Mouse (Mus musculus): ENCODE measurements around the gene Sbpl. TPM values are rescaled to one million over a fixed set of nuclear protein-coding genes. Genes with fewer than 3 reads are reported as not detected.

The Sbpl gene
- polyA plus RNA-seq (2014; fragmentation: Nextera tagmentation; extraction: Ambion mirVana): not detected in 2 replicates

DNA sequence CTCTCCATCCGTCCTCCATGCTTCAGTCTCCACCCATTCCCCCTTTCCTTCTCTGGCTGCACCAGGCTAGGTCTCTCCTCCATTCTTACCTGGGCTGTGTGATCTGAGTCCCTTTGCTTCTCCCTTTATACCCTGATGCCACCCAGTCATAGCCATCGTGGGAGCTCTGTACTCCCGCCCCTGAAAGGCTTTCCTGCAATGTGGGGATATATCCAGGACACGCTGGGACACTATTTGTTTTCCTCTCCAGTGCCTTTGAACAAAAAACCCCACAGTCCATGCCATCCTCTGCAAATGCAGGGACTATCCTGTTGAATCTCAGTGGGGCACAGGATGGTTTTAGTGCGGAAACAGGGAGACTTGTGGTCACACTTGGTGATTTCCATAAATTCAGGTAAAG lies at the start of gene Sbpl:
TSS of gene Sbpl (minus strand) at position 101 of the 400 bp plus-strand sequence.
- H3K4me3 ChIP-seq (ENCODE audit: low read length): no peak within 1 kb of the TSS
- no peaks in the 10 kb centered on the region for H3K4me1 ChIP-seq (ENCODE audit: control insufficient read depth, insufficient read depth, low read length)
- no peaks in the 10 kb centered on the region for H3K9me3 ChIP-seq (ENCODE audit: control insufficient read depth, low read length)
- H3K27me3 ChIP-seq (ENCODE audit: control insufficient read depth, insufficient read depth, low read length): no peaks in the 10 kb centered on the region
- no peak for ATAC-seq (ENCODE audit: low FRiP score, low TSS enrichment)
- H3K4me2 ChIP-seq (replicated peaks; ENCODE audit: low read depth, low read length): no peak within 1 kb of the TSS
- H3K9ac ChIP-seq (ENCODE audit: low read depth, low read length): no peak within 1 kb of the TSS
- no peak within 1 kb of the TSS for H3K27ac ChIP-seq (ENCODE audit: low read depth, low read length)
- 80% methylated on average over 5 of the region's 5 CpGs for WGBS
- no peaks in the 10 kb centered on the region for H3K36me3 ChIP-seq (ENCODE audit: control insufficient read depth, insufficient read depth, low read length)

DNA sequence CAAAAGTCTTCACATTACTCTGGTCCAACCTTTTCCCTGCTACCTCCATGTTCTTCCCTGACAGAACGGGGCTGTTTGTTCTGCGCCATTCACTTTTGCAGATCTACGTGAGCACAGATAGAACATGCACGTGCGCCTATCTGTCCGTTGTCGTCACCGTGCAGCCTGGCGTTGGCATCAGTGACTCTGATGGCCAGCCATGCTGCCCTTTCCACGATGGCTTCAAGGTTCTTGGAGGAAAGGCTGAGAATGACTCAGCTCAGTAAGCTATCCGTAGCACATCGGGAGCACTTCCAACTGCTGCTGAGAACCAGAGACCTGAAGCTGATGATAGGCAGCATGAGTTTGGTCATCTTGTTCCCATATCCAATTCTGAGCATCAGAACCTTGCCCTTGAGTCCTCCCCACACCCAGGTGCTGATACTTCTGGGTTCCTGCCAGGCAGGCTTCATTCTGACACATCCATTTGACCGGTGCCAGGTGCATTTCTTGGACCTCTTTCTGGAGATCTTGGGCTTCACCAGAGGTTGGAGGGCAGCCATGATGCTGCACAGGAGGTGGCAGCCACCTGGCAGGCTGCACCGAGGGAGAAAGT lies 49.1 kb upstream of the Sbpl start:
- H3K4me1 ChIP-seq (ENCODE audit: control insufficient read depth, insufficient read depth, low read length): no peaks in the 10 kb centered on the region
- H3K27ac ChIP-seq (ENCODE audit: low read depth, low read length): no peak overlapping the region
- 93% methylated on average over 14 of the region's 14 CpGs for WGBS
- H3K36me3 ChIP-seq (ENCODE audit: control insufficient read depth, insufficient read depth, low read length): no peaks in the 10 kb centered on the region
- H3K9me3 ChIP-seq (ENCODE audit: control insufficient read depth, low read length): no peaks in the 10 kb centered on the region
- H3K4me3 ChIP-seq (ENCODE audit: low read length): no peak overlapping the region
- no peaks in the 10 kb centered on the region for H3K27me3 ChIP-seq (ENCODE audit: control insufficient read depth, insufficient read depth, low read length)
- ATAC-seq (ENCODE audit: low FRiP score, low TSS enrichment): no peak
- no peak overlapping the region for H3K4me2 ChIP-seq (replicated peaks; ENCODE audit: low read depth, low read length)
- no peak overlapping the region for H3K9ac ChIP-seq (ENCODE audit: low read depth, low read length)

DNA sequence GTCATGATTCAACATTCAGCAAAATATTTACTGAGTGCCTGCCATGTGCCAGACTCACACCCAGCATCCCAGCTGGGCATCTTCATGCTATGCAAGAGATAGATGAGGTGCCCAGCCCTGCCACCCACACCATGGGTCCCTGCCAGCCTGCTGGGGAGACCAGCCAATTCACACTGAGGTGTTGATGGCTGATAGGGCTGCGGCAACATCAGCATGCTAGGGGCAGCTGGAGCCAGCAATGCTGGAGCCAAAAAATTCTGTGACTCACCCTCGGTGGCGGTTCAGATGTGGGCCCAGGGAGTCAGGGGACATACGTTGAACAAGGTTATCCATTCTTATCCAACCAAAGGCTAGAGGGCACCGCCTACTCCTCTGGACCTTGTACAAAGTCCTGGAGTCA lies 45.3 kb upstream of the Sbpl start:
- no peak for ATAC-seq (ENCODE audit: low FRiP score, low TSS enrichment)
- WGBS: 45% methylated on average over 5 of the region's 5 CpGs

DNA sequence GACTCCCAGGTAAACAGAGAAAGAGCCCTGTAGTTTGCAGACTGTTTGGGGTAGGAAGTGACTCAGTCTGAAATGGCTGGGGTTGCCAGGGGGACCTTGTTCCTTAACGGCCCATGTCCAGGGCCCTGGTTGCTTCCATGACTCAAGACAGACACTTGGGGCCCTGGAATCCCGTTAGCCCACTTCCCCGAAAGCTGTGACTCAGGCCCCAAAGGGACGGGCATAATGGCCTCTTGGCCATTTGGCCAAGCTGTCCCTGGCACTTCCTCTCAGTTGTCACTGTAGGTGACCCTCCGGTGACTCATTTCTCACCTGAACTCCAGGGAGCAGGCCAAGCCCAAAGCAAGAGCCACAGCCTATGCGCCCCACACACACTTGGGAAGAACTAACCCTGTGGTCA lies 43.3 kb upstream of the Sbpl start:
- H3K27me3 ChIP-seq (ENCODE audit: control insufficient read depth, insufficient read depth, low read length): no peaks in the 10 kb centered on the region
- no peaks in the 10 kb centered on the region for H3K4me1 ChIP-seq (ENCODE audit: control insufficient read depth, insufficient read depth, low read length)
- H3K36me3 ChIP-seq (ENCODE audit: control insufficient read depth, insufficient read depth, low read length): no peaks in the 10 kb centered on the region
- no peak overlapping the region for H3K4me2 ChIP-seq (replicated peaks; ENCODE audit: low read depth, low read length)
- ATAC-seq (ENCODE audit: low FRiP score, low TSS enrichment): no peak
- no peak overlapping the region for H3K4me3 ChIP-seq (ENCODE audit: low read length)
- no peak overlapping the region for H3K27ac ChIP-seq (ENCODE audit: low read depth, low read length)
- no peak overlapping the region for H3K9ac ChIP-seq (ENCODE audit: low read depth, low read length)
- 30% methylated on average over 6 of the region's 6 CpGs for WGBS
- no peaks in the 10 kb centered on the region for H3K9me3 ChIP-seq (ENCODE audit: control insufficient read depth, low read length)

More for the DNA sequence above, 45.3 kb upstream of the Sbpl start:
- no peaks in the 10 kb centered on the region for H3K27me3 ChIP-seq (ENCODE audit: control insufficient read depth, insufficient read depth, low read length)
- no peaks in the 10 kb centered on the region for H3K9me3 ChIP-seq (ENCODE audit: control insufficient read depth, low read length)
- no peak overlapping the region for H3K27ac ChIP-seq (ENCODE audit: low read depth, low read length)
- H3K36me3 ChIP-seq (ENCODE audit: control insufficient read depth, insufficient read depth, low read length): no peaks in the 10 kb centered on the region
- H3K9ac ChIP-seq (ENCODE audit: low read depth, low read length): no peak overlapping the region
- no peak overlapping the region for H3K4me2 ChIP-seq (replicated peaks; ENCODE audit: low read depth, low read length)
- H3K4me1 ChIP-seq (ENCODE audit: control insufficient read depth, insufficient read depth, low read length): no peaks in the 10 kb centered on the region
- H3K4me3 ChIP-seq (ENCODE audit: low read length): no peak overlapping the region

DNA sequence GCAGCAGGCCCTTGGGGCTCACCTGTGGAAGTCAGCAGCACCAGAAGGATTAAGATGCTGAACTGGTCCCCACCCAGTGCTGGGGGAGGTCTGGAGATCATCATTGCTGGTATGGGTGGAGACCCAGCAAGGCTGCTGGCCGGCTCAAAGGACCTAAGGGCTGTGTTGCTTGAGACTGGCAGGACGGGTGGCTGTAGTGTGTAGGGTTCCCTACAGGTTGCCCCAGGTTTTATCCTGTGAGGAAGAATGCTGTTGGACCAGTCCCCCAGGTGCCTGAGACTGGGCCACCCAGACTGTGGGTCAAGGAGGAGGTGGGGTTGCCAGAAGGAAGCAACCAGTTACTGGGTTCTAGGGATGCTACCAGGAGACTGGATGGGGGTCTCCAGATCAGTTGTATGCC lies 42.8 kb upstream of the Sbpl start, which contains the start of gene Prss22:
TSS of gene Prss22 (minus strand) at position 200 of the 400 bp plus-strand sequence.
- no peak for ATAC-seq (ENCODE audit: low FRiP score, low TSS enrichment)

DNA sequence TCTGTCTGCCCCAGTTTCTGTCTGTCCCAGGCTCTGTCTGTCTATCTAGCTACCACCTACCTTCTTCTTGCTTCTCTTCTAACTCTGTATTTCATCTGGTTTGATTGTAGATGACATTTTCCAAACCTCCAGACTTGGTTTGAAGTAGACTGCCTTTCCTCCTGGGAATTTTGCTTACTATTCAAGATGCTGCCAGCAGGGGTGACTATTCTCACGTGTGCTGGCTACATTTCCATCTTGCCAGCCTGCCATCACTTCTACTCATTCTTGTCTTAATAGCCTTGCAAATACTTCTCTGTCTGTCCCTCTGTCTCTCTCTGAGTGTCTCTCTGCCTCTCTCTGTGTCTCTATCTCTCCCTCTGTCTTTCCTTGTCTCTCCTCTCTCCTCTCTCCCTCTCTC lies 40.3 kb upstream of the Sbpl start:
- 44% methylated on average over 1 of the region's 1 CpGs for WGBS
- Histone ChIP-seq H3K4me1 (ENCODE audit: control insufficient read depth, insufficient read depth, low read length) (no peaks in the 10 kb centered on the region), H3K36me3 (ENCODE audit: control insufficient read depth, insufficient read depth, low read length) (no peaks in the 10 kb centered on the region), H3K4me2 (replicated peaks; ENCODE audit: low read depth, low read length) (no peak overlapping the region), H3K9me3 (ENCODE audit: control insufficient read depth, low read length) (no peaks in the 10 kb centered on the region), H3K9ac (ENCODE audit: low read depth, low read length) (no peak overlapping the region), H3K27me3 (ENCODE audit: control insufficient read depth, insufficient read depth, low read length) (no peaks in the 10 kb centered on the region), H3K4me3 (ENCODE audit: low read length) (no peak overlapping the region), H3K27ac (ENCODE audit: low read depth, low read length) (no peak overlapping the region)
- no peak for ATAC-seq (ENCODE audit: low FRiP score, low TSS enrichment)

More for the DNA sequence above, 42.8 kb upstream of the Sbpl start, which contains the start of gene Prss22:
- Histone ChIP-seq H3K27ac (ENCODE audit: low read depth, low read length) (no peak within 1 kb of the TSS), H3K4me3 (ENCODE audit: low read length) (no peak within 1 kb of the TSS), H3K4me2 (replicated peaks; ENCODE audit: low read depth, low read length) (no peak within 1 kb of the TSS), H3K36me3 (ENCODE audit: control insufficient read depth, insufficient read depth, low read length) (no peaks in the 10 kb centered on the region), H3K4me1 (ENCODE audit: control insufficient read depth, insufficient read depth, low read length) (no peaks in the 10 kb centered on the region), H3K27me3 (ENCODE audit: control insufficient read depth, insufficient read depth, low read length) (no peaks in the 10 kb centered on the region), H3K9ac (ENCODE audit: low read depth, low read length) (no peak within 1 kb of the TSS), H3K9me3 (ENCODE audit: control insufficient read depth, low read length) (no peaks in the 10 kb centered on the region)
- WGBS: 82% methylated on average over 2 of the region's 2 CpGs

DNA sequence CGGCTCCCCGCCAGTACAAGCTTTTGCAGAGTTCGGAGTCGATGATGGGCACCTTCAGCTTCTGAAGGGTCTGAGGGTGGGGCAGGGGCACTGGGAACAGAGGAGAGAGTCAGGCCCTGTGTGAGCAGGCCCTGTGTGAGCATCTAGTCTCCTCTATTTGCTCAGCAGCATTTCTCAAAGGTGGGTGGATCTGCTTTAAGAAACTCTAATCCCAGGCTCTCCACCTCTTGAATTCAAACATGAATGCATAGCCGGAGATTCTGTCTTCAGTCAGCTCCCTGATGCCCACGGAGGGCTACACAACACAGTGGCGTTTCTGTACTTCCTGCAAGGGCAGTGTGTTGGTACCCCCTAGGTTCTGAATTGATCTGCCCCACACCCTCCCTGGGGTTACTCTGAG lies 39.6 kb upstream of the Sbpl start:
- H3K4me3 ChIP-seq (ENCODE audit: low read length): no peak overlapping the region
- no peaks in the 10 kb centered on the region for H3K4me1 ChIP-seq (ENCODE audit: control insufficient read depth, insufficient read depth, low read length)
- no peak overlapping the region for H3K27ac ChIP-seq (ENCODE audit: low read depth, low read length)
- ATAC-seq (ENCODE audit: low FRiP score, low TSS enrichment): no peak
- H3K4me2 ChIP-seq (replicated peaks; ENCODE audit: low read depth, low read length): no peak overlapping the region
- no peaks in the 10 kb centered on the region for H3K27me3 ChIP-seq (ENCODE audit: control insufficient read depth, insufficient read depth, low read length)
- H3K9ac ChIP-seq (ENCODE audit: low read depth, low read length): no peak overlapping the region
- H3K36me3 ChIP-seq (ENCODE audit: control insufficient read depth, insufficient read depth, low read length): no peaks in the 10 kb centered on the region
- WGBS: 85% methylated on average over 7 of the region's 7 CpGs
- H3K9me3 ChIP-seq (ENCODE audit: control insufficient read depth, low read length): no peaks in the 10 kb centered on the region

DNA sequence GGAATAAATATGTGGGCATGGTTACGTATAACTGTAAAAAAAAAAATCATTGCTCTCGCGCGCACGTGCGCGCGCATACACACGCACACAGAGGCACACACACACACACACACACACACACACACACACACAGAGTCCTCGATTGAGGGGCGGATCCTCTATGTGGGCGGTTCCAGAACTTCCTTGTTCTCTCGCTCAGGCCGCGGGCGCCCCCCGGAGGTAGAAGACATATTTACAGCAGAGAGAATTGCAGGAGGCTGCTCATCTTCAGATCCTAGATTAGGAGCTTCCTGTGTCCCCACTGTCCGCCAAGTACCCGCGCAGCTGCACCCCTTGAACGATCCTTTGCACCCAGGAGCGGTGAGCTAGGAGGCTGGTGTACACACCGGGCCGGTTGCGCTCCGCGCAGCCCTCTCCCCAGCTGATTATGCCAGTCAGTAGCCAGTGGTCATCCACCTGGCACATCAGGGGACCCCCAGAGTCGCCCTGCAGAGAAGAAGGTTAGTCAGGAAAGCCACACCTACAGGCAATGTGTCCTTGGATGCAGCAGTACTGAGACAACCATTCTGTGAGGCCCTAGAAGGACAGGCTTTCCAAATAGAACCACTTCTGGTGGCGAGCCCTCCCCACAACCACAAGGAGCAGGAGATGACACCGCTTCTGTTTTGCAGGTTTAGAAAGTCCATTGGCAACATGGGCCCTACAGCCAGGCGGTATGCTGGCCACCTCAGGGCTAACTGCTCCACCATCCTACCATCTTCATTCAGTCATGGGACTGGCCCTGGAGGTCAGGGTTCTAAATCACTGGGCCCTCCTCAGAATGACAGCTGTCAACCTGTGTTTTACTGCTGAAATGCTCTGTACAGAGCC lies 38.7 kb upstream of the Sbpl start:
- no peaks in the 10 kb centered on the region for H3K4me1 ChIP-seq (ENCODE audit: control insufficient read depth, insufficient read depth, low read length)
- peak; percentile 82 for ATAC-seq (ENCODE audit: low FRiP score, low TSS enrichment)
- no peak overlapping the region for H3K27ac ChIP-seq (ENCODE audit: low read depth, low read length)
- H3K9me3 ChIP-seq (ENCODE audit: control insufficient read depth, low read length): no peaks in the 10 kb centered on the region
- H3K4me2 ChIP-seq (replicated peaks; ENCODE audit: low read depth, low read length): peak overlapping the region; percentile 42
- H3K27me3 ChIP-seq (ENCODE audit: control insufficient read depth, insufficient read depth, low read length): no peaks in the 10 kb centered on the region
- WGBS: 10% methylated on average over 31 of the region's 31 CpGs
- peak overlapping the region; percentile 56 for H3K9ac ChIP-seq (ENCODE audit: low read depth, low read length)
- H3K36me3 ChIP-seq (ENCODE audit: control insufficient read depth, insufficient read depth, low read length): no peaks in the 10 kb centered on the region
- H3K4me3 ChIP-seq (ENCODE audit: low read length): no peak overlapping the region; the same call in 1 of the 2 replicates

Measured in kidney, embryonic 14.5 days (tissue).